Mouse (Mus musculus): ENCODE results near the gene Fam186b. TPM values are rescaled to one million over a fixed set of nuclear protein-coding genes. Genes with fewer than 3 reads are reported as not detected.

The Fam186b gene
- polyA plus RNA-seq, 1 experiment = not detected

DNA sequence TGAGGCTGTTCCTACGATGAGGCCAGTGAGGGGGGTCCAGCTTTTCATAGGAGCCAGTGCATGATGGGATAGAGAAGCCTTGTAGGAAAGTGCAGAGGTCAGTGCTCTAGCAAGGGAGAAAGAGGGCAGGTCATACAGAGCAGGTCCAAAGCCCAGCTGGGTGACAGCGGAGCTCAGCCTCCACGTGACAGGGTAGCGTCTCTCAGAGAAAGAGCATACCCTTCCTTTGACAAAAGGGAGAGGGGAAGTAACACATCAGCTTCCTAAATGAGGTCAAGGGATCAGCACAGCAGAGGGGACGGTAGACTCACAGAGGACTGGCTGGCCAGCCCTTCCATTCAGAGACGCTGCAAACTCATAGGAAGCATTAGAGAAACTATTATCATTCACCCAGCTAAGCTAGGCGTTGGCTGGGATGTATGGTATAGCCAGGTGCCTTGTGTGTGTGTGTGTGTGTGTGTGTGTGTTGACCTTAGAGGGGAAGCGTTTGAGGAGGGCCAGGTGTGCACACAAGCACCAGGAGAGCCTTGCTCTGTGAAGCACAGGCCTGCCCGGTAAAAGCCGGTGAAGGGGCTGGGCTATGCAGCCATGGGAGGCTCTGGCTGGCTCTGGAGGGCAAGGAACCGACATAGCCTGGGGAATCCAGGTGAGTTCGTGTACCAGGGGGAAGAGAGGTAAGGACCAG is 61.2 kb downstream of the Fam186b start:
- no peaks in the 10 kb centered on the region for H3K4me1 ChIP-seq (ENCODE audit: control insufficient read depth, insufficient read depth, low read length)
- no peak overlapping the region for H3K27ac ChIP-seq (ENCODE audit: insufficient read depth, low read length)
- H3K4me3 ChIP-seq (ENCODE audit: insufficient read depth, low read length) = no peak overlapping the region
- TF ChIP-seq POLR2A (IDR thresholded peaks at IDR 0.05; ENCODE audit: low read depth, low read length) (no peak), CTCF (IDR thresholded peaks at IDR 0.05; ENCODE audit: borderline replicate concordance, insufficient read depth, low read length) (no peak)

GRCm38 (mm10) chr15:99233719-99234118 is 62.0 kb downstream of the Fam186b start:
- Histone ChIP-seq H3K27ac (ENCODE audit: insufficient read depth, low read length) (no peak overlapping the region), H3K4me1 (ENCODE audit: control insufficient read depth, insufficient read depth, low read length) (no peaks in the 10 kb centered on the region), H3K4me3 (ENCODE audit: insufficient read depth, low read length) (no peak overlapping the region)
- TF ChIP-seq CTCF (IDR thresholded peaks at IDR 0.05; ENCODE audit: borderline replicate concordance, insufficient read depth, low read length) = no peak
- TF ChIP-seq POLR2A (IDR thresholded peaks at IDR 0.05; ENCODE audit: low read depth, low read length) = no peak

- TF ChIP-seq POLR2A (IDR thresholded peaks at IDR 0.05; ENCODE audit: low read depth, low read length) (no peak), CTCF (IDR thresholded peaks at IDR 0.05; ENCODE audit: borderline replicate concordance, insufficient read depth, low read length) (no peak)
- H3K27ac ChIP-seq (ENCODE audit: insufficient read depth, low read length) = no peak overlapping the region
- no peak overlapping the region for H3K4me3 ChIP-seq (ENCODE audit: insufficient read depth, low read length)
- H3K4me1 ChIP-seq (ENCODE audit: control insufficient read depth, insufficient read depth, low read length) = no peaks in the 10 kb centered on the region
These were observed 63.7 kb downstream of the Fam186b start for GRCm38 (mm10) chr15:99231998-99232397.

DNA sequence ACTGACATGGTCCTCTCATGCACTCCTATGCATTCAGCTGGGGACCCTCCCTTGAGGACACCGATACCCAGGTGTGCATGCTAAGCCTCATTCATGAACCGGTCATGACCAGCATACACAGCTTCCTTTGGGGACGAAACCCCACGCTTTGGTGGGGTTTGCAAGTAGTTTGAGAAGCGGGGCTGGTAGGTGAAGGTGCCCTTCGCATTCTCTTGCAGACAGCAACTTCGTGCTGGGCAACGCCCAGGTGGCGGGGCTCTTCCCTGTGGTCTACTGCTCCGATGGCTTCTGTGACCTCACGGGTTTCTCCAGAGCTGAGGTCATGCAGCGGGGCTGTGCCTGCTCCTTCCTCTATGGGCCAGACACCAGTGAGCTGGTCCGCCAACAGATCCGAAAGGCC is 69.6 kb downstream of the Fam186b start:
- no peak overlapping the region for H3K27ac ChIP-seq (ENCODE audit: insufficient read depth, low read length)
- no peak overlapping the region for H3K4me3 ChIP-seq (ENCODE audit: insufficient read depth, low read length)
- no peak for TF ChIP-seq POLR2A (IDR thresholded peaks at IDR 0.05; ENCODE audit: low read depth, low read length)
- TF ChIP-seq CTCF (IDR thresholded peaks at IDR 0.05; ENCODE audit: borderline replicate concordance, insufficient read depth, low read length) = no peak
- 0 out of 2 replicates have a peak, but pooled peaks cover 5% of the 10 kb centered on the region for H3K4me1 ChIP-seq (ENCODE audit: control insufficient read depth, insufficient read depth, low read length)

DNA sequence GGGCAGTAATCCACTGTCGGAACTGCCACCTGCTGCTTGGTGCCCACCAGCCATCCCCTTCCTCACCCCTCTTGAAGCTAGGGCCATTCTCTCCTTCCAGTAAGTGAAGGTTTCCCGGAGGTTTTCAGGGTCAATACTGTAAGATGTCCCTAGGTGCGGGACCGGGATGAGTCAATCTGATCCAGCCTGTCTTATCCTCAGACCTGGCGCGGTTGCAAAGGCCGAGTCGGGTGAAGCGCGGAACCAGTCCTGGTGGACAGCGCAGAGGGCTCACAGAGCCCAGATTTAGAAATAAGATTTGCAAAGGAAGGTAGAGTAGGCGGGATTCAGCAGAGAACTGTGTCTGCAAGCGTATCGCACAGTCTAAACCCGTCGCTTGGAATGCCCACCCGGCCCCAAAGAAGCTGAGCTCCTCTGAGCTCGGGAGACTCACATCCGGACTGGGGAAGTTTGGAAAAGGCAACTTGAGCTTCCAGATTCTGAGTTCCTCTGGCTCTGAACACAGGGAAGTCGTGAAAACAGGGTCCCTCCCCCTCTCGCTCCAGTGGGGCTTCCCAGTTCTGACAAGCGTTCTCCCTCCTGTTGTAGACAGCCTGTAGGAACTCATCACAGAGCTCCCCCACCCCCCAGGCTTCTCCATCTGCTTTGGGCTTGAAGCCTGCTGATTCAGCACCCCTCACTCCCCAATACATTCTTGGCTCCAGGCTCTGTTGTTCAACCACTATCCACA is 70.4 kb downstream of the Fam186b start:
- H3K4me3 ChIP-seq (ENCODE audit: insufficient read depth, low read length) = no peak overlapping the region
- no peak overlapping the region for H3K27ac ChIP-seq (ENCODE audit: insufficient read depth, low read length)

DNA sequence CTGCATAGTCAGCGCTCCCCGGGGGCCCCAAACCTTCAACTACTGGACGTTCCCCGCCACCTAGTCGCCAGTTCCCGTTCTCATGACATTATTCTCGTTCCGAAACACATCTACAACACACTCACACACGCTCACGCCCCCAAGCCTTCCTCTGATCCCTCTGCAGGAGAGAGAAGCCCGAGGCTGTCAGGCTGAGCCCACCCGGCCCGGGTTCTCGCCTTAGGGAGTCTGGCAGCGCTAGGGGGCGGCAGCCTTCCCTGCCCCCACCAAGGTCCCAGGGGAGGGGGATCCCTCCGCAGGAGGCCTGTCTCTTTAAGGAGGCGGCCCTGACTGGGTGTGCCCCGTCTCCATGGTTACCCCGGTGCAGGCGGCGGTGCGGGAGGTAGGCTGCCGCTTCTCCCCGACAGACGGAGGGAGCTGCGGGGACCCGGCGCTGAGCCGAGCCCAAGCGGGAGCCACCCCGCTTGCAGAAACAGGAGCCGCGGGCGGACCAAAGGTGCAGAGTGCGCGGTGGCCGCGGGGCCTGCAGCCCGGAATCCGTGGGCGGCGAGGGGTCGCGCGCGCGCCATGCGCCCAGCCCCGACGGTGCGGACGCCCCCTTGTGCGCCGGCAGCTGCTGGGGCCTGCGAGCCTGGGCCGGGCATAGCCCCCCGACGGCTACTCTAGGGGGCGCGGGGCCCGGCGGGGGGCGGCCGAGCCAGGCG is 71.3 kb downstream of the Fam186b start, which contains the start of gene Kcnh3:
TSS of gene Kcnh3 (plus strand) at position 654 of the 704 bp plus-strand sequence.
- H3K27ac ChIP-seq (ENCODE audit: insufficient read depth, low read length) = no peak within 1 kb of the TSS
- H3K4me1 ChIP-seq (ENCODE audit: control insufficient read depth, insufficient read depth, low read length) = 0 out of 2 replicates have a peak, but pooled peaks cover 5% of the 10 kb centered on the region
- H3K4me3 ChIP-seq (ENCODE audit: insufficient read depth, low read length) = peak within 1 kb of the TSS; percentile 38
- TF ChIP-seq CTCF (IDR thresholded peaks at IDR 0.05; ENCODE audit: borderline replicate concordance, insufficient read depth, low read length) = no peak
- TF ChIP-seq POLR2A (IDR thresholded peaks at IDR 0.05; ENCODE audit: low read depth, low read length) = no peak

More for the DNA sequence above, 70.4 kb downstream of the Fam186b start:
- H3K4me1 ChIP-seq (ENCODE audit: control insufficient read depth, insufficient read depth, low read length) = 0 out of 2 replicates have a peak, but pooled peaks cover 5% of the 10 kb centered on the region
- TF ChIP-seq CTCF (IDR thresholded peaks at IDR 0.05; ENCODE audit: borderline replicate concordance, insufficient read depth, low read length) = no peak
- no peak for TF ChIP-seq POLR2A (IDR thresholded peaks at IDR 0.05; ENCODE audit: low read depth, low read length)

DNA sequence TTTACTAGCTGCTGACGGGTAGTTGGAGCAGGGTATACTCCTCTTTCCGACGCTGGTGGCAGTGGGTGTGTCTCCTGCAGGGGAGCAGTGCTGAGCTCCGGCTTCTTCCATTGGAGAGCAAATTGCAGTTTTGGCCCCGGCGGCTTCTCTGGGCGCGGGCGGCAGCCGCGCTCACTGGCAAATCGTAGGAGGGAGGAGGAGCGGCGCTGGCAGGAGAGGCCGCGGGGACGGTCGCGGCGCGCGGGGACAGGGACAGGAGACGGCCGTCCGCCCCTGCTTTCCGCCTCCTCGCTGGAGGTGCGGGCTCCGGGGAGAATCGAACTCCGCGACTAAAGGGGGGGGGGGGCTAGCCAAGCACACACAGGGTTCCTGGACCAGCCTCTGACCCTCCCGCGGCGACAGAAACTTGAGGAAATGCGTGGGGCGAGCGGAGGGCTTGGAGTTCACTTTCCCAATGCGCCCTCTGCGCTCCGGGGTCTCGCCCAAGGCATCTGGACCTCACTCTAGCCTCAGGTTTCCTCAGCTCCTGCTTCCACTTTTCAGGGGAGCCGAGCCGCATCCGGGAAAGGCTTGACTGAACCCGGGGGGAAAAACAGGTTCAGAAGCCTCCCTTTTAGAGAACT is 72.0 kb downstream of the Fam186b start:
- H3K4me1 ChIP-seq (ENCODE audit: control insufficient read depth, insufficient read depth, low read length) = 0 out of 2 replicates have a peak, but pooled peaks cover 5% of the 10 kb centered on the region
- H3K27ac ChIP-seq (ENCODE audit: insufficient read depth, low read length) = no peak overlapping the region
- peak overlapping the region; percentile 38 for H3K4me3 ChIP-seq (ENCODE audit: insufficient read depth, low read length)
- TF ChIP-seq POLR2A (IDR thresholded peaks at IDR 0.05; ENCODE audit: low read depth, low read length) = no peak
- TF ChIP-seq CTCF (IDR thresholded peaks at IDR 0.05; ENCODE audit: borderline replicate concordance, insufficient read depth, low read length) = no peak

DNA sequence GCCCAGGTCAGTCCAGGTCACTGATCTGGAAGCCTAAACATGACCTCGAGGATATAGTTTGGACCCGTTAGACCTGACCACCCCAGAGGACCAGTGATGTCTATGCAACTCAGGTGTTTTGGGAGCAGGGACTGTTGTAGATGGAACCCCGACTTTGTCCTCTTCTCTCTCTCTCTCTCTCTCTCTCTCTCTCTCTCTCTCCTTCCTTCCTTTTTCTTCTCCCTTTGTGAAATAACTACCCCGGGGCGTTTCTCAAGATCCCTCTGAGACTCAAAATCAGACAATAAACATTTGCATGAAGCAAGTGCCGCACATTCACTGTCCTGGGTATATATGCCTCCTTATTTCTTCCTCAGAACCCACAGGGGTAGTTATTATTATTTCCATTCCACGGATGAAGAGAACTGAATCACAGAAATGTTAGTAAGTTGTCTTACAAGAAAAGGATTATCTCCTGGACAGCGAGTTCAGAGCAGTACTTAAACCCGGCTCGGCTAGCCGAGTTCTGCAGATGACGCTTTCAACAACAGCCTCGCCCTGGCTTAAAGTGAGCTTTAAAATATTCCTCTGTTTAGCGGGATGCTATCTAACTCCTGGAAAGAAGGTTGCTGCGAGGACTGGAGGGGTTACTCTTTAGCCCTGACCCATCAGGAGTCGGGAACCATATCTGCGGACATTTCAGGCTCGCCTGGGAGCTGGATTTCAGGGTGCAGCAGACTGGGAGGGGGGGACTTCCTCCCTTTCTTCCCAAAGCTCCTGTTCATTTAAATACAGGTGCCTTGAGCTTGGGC is 72.7 kb downstream of the Fam186b start:
- Histone ChIP-seq H3K27ac (ENCODE audit: insufficient read depth, low read length) (no peak overlapping the region), H3K4me3 (ENCODE audit: insufficient read depth, low read length) (peak overlapping the region; percentile 38; the same call in 1 of the 2 replicates), H3K4me1 (ENCODE audit: control insufficient read depth, insufficient read depth, low read length) (0 out of 2 replicates have a peak, but pooled peaks cover 5% of the 10 kb centered on the region)
- TF ChIP-seq CTCF (IDR thresholded peaks at IDR 0.05; ENCODE audit: borderline replicate concordance, insufficient read depth, low read length) = no peak
- no peak for TF ChIP-seq POLR2A (IDR thresholded peaks at IDR 0.05; ENCODE audit: low read depth, low read length)

Measured in embryonic fibroblast, embryonic 13.5 days (primary cell).